Mouse (Mus musculus) heart, postnatal 0 days (tissue): ENCODE data around the gene Rfx3. TPM values are rescaled to one million over a fixed set of nuclear protein-coding genes. Genes with fewer than 3 reads are reported as not detected.

Source experiments
- ATAC-seq: fragments of 200-750 bp; cut with Nextera tagmentation; 2 replicates; pipeline ENCODE4 v1.8.0; 2017; ENCODE audit warnings: low read depth, moderate number of reproducible peaks, moderate library complexity; ENCODE audit not compliant: insufficient read depth
- DNase-seq: peaks from one replicate; pipeline ENCODE4 v3.0.0-alpha.2; 2016; ENCODE audit warnings: low spot score
- H3K27ac ChIP-seq: fragments of 300-500 bp; sonication (generic); 2 replicates; pipeline ENCODE4 v1.5.1; 2014; ENCODE audit warnings: low read depth, mild to moderate bottlenecking
- H3K27me3 ChIP-seq: fragments of 300-500 bp; sonication (generic); 2 replicates; pipeline ENCODE4 v1.6.1; 2014; ENCODE audit warnings: low read length, mixed read lengths; ENCODE audit not compliant: control insufficient read depth, insufficient read depth
- H3K36me3 ChIP-seq: fragments of 300-500 bp; sonication (generic); replicated peaks from 2 replicates; pipeline ENCODE4 v1.6.1; 2014; ENCODE audit warnings: low read length, mixed read lengths; ENCODE audit not compliant: control insufficient read depth, insufficient read depth
- H3K4me1 ChIP-seq: fragments of 300-500 bp; sonication (generic); 2 replicates; pipeline ENCODE4 v1.6.1; 2014; ENCODE audit warnings: antibody characterized with exemption; ENCODE audit not compliant: control insufficient read depth, insufficient read depth
- H3K4me2 ChIP-seq: fragments of 300-500 bp; sonication (generic); 2 replicates; pipeline ENCODE4 v1.6.1; 2014; ENCODE audit warnings: low read depth, mild to moderate bottlenecking, low read length, moderate library complexity
- H3K4me3 ChIP-seq: fragments of 300-500 bp; sonication (generic); 2 replicates; pipeline ENCODE4 v1.5.1; 2014; ENCODE audit warnings: low read depth, low read length
- H3K9ac ChIP-seq: fragments of 300-500 bp; sonication (generic); replicated peaks from 2 replicates; pipeline ENCODE4 v1.6.1; 2014; ENCODE audit warnings: low read depth, low read length, mixed read lengths
- H3K9me3 ChIP-seq: fragments of 300-500 bp; sonication (generic); replicated peaks from 2 replicates; pipeline ENCODE4 v1.6.1; 2016; ENCODE audit warnings: low read length; ENCODE audit not compliant: control insufficient read depth
- CTCF ChIP-seq: IDR thresholded peaks from 2 replicates; pipeline ENCODE4 v1.5.1; 2016; ENCODE audit warnings: antibody characterized with exemption, control low read depth, low read depth
- EP300 ChIP-seq: IDR thresholded peaks from 2 replicates; pipeline ENCODE4 v1.6.1; 2016; ENCODE audit warnings: antibody characterized with exemption, low read depth
- WGBS: fragments of 180-500 bp; shearing (Covaris S2); extraction: QIAGEN DNeasy Blood & Tissue Kit; methylation state at CpG from one replicate; pipeline ENCODE4 v1.1.7; 2014; 5-methylcytosine and 5-hydroxymethylcytosine counted together
- polyA plus RNA-seq: library from polyadenylated mRNA; unstranded; fragments of >200 nt; fragmentation: Nextera tagmentation; extraction: Ambion mirVana; gene quantifications from 2 replicates; pipeline ENCODE4 v1.2.1, GENCODE M21; 2015
- total RNA-seq: library from RNA; depleted of rRNA; stranded (reverse); fragments of >200 nt; gene quantifications from 2 replicates; pipeline ENCODE4 v1.2.3, GENCODE M21; 2014; ENCODE audit warnings: low replicate concordance

Gene Rfx3
- total and polyA plus RNA-seq, 2 experiments from 2014 or later, result 1.6 to 6.8 TPM

GRCm38 (mm10) chr19:28044950-28045349, 34.0 kb upstream of the Rfx3 start:
- TF ChIP-seq CTCF (no peak), EP300 (no peak)
- DNase-seq (no peak), ATAC-seq (no peak)
- Histone ChIP-seq H3K27me3 (no peaks in the 10 kb centered on the region), H3K4me1 (no peaks in the 10 kb centered on the region), H3K4me3 (no peak overlapping the region), H3K9me3 (no peaks in the 10 kb centered on the region), H3K27ac (no peak overlapping the region), H3K36me3 (no peaks in the 10 kb centered on the region), H3K4me2 (no peak overlapping the region), H3K9ac (no peak overlapping the region)
- 44% methylated on average over 5 of the region's 5 CpGs for WGBS

GRCm38 (mm10) chr19:28011718-28012499, 943 bp upstream of the Rfx3 start:
- under 1% methylated on average over 52 of the region's 52 CpGs for WGBS

GRCm38 (mm10) chr19:28011396-28011717, 391 bp upstream of the Rfx3 start:
- H3K27me3 ChIP-seq, result no peaks in the 10 kb centered on the region
- ATAC-seq (peak; percentile 98), DNase-seq (peak; percentile 95)
- H3K36me3 ChIP-seq, result no peaks in the 10 kb centered on the region
- no peak for TF ChIP-seq CTCF
- TF ChIP-seq EP300, result peak; percentile 73; the same call in 1 of the 2 replicates
- H3K9me3 ChIP-seq, result no peaks in the 10 kb centered on the region
- peak overlapping the region; percentile 87 for H3K4me2 ChIP-seq
- peaks cover 5% of the 10 kb centered on the region for H3K4me1 ChIP-seq
- 0% methylated on average over 21 of the region's 30 CpGs for WGBS
- H3K4me3 ChIP-seq, result peak overlapping the region; percentile 99
- H3K27ac ChIP-seq, result peak overlapping the region; percentile 100
- peak overlapping the region; percentile 92 for H3K9ac ChIP-seq

More at GRCm38 (mm10) chr19:28011718-28012499, 943 bp upstream of the Rfx3 start:
- no peak for TF ChIP-seq CTCF
- TF ChIP-seq EP300, result no peak
- H3K9ac ChIP-seq, result peak overlapping the region; percentile 92
- peak overlapping the region; percentile 87 for H3K4me2 ChIP-seq
- ATAC-seq (peak; percentile 57), DNase-seq (peak; percentile 57)
- H3K27me3 ChIP-seq, result no peaks in the 10 kb centered on the region
- H3K36me3 ChIP-seq, result no peaks in the 10 kb centered on the region
- H3K27ac ChIP-seq, result peak overlapping the region; percentile 100
- H3K9me3 ChIP-seq, result no peaks in the 10 kb centered on the region
- peaks cover 5% of the 10 kb centered on the region for H3K4me1 ChIP-seq
- peak overlapping the region; percentile 99 for H3K4me3 ChIP-seq

GRCm38 (mm10) chr19:28009587-28010281, 1.2 kb downstream of the Rfx3 start:
- no peak for DNase-seq
- H3K4me2 ChIP-seq, result peak overlapping the region; percentile 87
- WGBS, result under 1% methylated on average over 5 of the region's 5 CpGs
- H3K4me1 ChIP-seq, result peaks cover 5% of the 10 kb centered on the region
- H3K4me3 ChIP-seq, result peak overlapping the region; percentile 99
- H3K9ac ChIP-seq, result peak overlapping the region; percentile 92
- no peaks in the 10 kb centered on the region for H3K27me3 ChIP-seq
- no peaks in the 10 kb centered on the region for H3K9me3 ChIP-seq
- H3K36me3 ChIP-seq, result no peaks in the 10 kb centered on the region
- no peak for ATAC-seq
- H3K27ac ChIP-seq, result peak overlapping the region; percentile 100
- TF ChIP-seq CTCF (no peak), EP300 (no peak)

GRCm38 (mm10) chr19:28004190-28004589, 6.8 kb downstream of the Rfx3 start:
- no peak for TF ChIP-seq EP300
- no peak for TF ChIP-seq CTCF
- H3K4me3 ChIP-seq, result no peak overlapping the region
- no peak overlapping the region for H3K9ac ChIP-seq
- no peak for ATAC-seq
- no peak for DNase-seq
- H3K36me3 ChIP-seq, result no peaks in the 10 kb centered on the region
- H3K4me1 ChIP-seq, result peaks cover 7% of the 10 kb centered on the region; the same call in 1 of the 2 replicates
- no peak overlapping the region for H3K4me2 ChIP-seq
- H3K27ac ChIP-seq, result peak overlapping the region; percentile 66
- H3K27me3 ChIP-seq, result no peaks in the 10 kb centered on the region
- WGBS, result 37% methylated on average over 1 of the region's 1 CpGs
- no peaks in the 10 kb centered on the region for H3K9me3 ChIP-seq
